Mouse (Mus musculus): Measurements from ENCODE around the gene Gm45713. TPM values are rescaled to one million over a fixed set of nuclear protein-coding genes. Genes with fewer than 3 reads are reported as not detected.

Gm45713 gene
- total RNA-seq (2014; rRNA removed) (not detected in 2 replicates), polyA plus RNA-seq (2015; fragmentation: Nextera tagmentation; extraction: Ambion mirVana) (0.36 TPM in 1 of 2 replicates, not detected in the other)

GRCm38 (mm10) chr7:45135993-45136567, at the start of gene Gm45713, which contains the start of gene Flt3l:
TSS of gene Gm45713 (minus strand) at chr7:45136231.
TSS of gene Flt3l (minus strand) at chr7:45136432.
- H3K9ac ChIP-seq, result peak within 1 kb of the TSS; percentile 43
- WGBS, result 1% methylated on average over 28 of the region's 29 CpGs
- peak within 1 kb of the TSS; percentile 54 for H3K4me2 ChIP-seq (ENCODE audit: low read depth)
- no peaks in the 10 kb centered on the region for H3K36me3 ChIP-seq (ENCODE audit: insufficient read depth)
- no peaks in the 10 kb centered on the region for H3K4me1 ChIP-seq (ENCODE audit: insufficient read depth)
- ATAC-seq (peak; percentile 90), DNase-seq (peak; percentile 87)
- peak; percentile 90 for TF ChIP-seq CTCF (IDR thresholded peaks at IDR 0.05; ENCODE audit: low read depth)
- H3K27ac ChIP-seq (ENCODE audit: low read depth, low read length), result no peak within 1 kb of the TSS
- H3K9me3 ChIP-seq (ENCODE audit: low read length), result no peaks in the 10 kb centered on the region
- H3K27me3 ChIP-seq (ENCODE audit: insufficient read depth, low read length), result 0 out of 2 replicates have a peak, but pooled peaks cover 3% of the 10 kb centered on the region
- peak within 1 kb of the TSS; percentile 31 for H3K4me3 ChIP-seq (ENCODE audit: low read depth, low read length)

GRCm38 (mm10) chr7:45183672-45184071, 47.6 kb upstream of the Gm45713 start:
- Histone ChIP-seq H3K27ac (ENCODE audit: low read depth, low read length) (no peak overlapping the region), H3K4me1 (ENCODE audit: insufficient read depth) (no peaks in the 10 kb centered on the region), H3K9ac (no peak overlapping the region), H3K36me3 (ENCODE audit: insufficient read depth) (no peaks in the 10 kb centered on the region), H3K9me3 (ENCODE audit: low read length) (no peaks in the 10 kb centered on the region), H3K27me3 (ENCODE audit: insufficient read depth, low read length) (peaks cover 61% of the 10 kb centered on the region), H3K4me3 (ENCODE audit: low read depth, low read length) (no peak overlapping the region), H3K4me2 (ENCODE audit: low read depth) (no peak overlapping the region)
- WGBS, result 74% methylated on average over 7 of the region's 7 CpGs
- ATAC-seq (no peak), DNase-seq (no peak)
- TF ChIP-seq CTCF (IDR thresholded peaks at IDR 0.05; ENCODE audit: low read depth), result no peak

GRCm38 (mm10) chr7:45182606-45183005, 46.6 kb upstream of the Gm45713 start:
- peak; percentile 6; the same call in 1 of the 2 replicates for ATAC-seq

GRCm38 (mm10) chr7:45182199-45182601, 46.2 kb upstream of the Gm45713 start:
- peak; percentile 98 for ATAC-seq
- peak overlapping the region; percentile 37 for H3K4me3 ChIP-seq (ENCODE audit: low read depth, low read length)
- DNase-seq, result peak; percentile 87
- under 1% methylated on average over 34 of the region's 34 CpGs for WGBS
- H3K9me3 ChIP-seq (ENCODE audit: low read length), result no peaks in the 10 kb centered on the region
- peak overlapping the region; percentile 57 for H3K4me2 ChIP-seq (ENCODE audit: low read depth)
- TF ChIP-seq CTCF (IDR thresholded peaks at IDR 0.05; ENCODE audit: low read depth), result no peak
- H3K4me1 ChIP-seq (ENCODE audit: insufficient read depth), result no peaks in the 10 kb centered on the region
- H3K36me3 ChIP-seq (ENCODE audit: insufficient read depth), result no peaks in the 10 kb centered on the region
- H3K27me3 ChIP-seq (ENCODE audit: insufficient read depth, low read length), result peaks cover 76% of the 10 kb centered on the region
- no peak overlapping the region for H3K9ac ChIP-seq
- H3K27ac ChIP-seq (ENCODE audit: low read depth, low read length), result no peak overlapping the region

More at GRCm38 (mm10) chr7:45182606-45183005, 46.6 kb upstream of the Gm45713 start:
- Histone ChIP-seq H3K27me3 (ENCODE audit: insufficient read depth, low read length) (peaks cover 72% of the 10 kb centered on the region), H3K36me3 (ENCODE audit: insufficient read depth) (no peaks in the 10 kb centered on the region), H3K4me1 (ENCODE audit: insufficient read depth) (no peaks in the 10 kb centered on the region), H3K4me3 (ENCODE audit: low read depth, low read length) (peak overlapping the region; percentile 37), H3K9me3 (ENCODE audit: low read length) (no peaks in the 10 kb centered on the region), H3K27ac (ENCODE audit: low read depth, low read length) (no peak overlapping the region), H3K4me2 (ENCODE audit: low read depth) (peak overlapping the region; percentile 57), H3K9ac (no peak overlapping the region)
- WGBS, result 19% methylated on average over 11 of the region's 11 CpGs
- DNase-seq, result no peak
- no peak for TF ChIP-seq CTCF (IDR thresholded peaks at IDR 0.05; ENCODE audit: low read depth)

- no peak for ATAC-seq
Measured at GRCm38 (mm10) chr7:45181540-45181939, 45.5 kb upstream of the Gm45713 start.

GRCm38 (mm10) chr7:45180896-45181477, 45.0 kb upstream of the Gm45713 start, which contains the start of gene Pth2:
TSS of gene Pth2 (plus strand) at chr7:45180995.
- Histone ChIP-seq H3K4me1 (ENCODE audit: insufficient read depth) (no peaks in the 10 kb centered on the region; the same call in 1 of the 2 replicates), H3K27me3 (ENCODE audit: insufficient read depth, low read length) (peaks cover 84% of the 10 kb centered on the region), H3K27ac (ENCODE audit: low read depth, low read length) (no peak within 1 kb of the TSS), H3K4me2 (ENCODE audit: low read depth) (peak within 1 kb of the TSS; percentile 57), H3K36me3 (ENCODE audit: insufficient read depth) (no peaks in the 10 kb centered on the region), H3K9me3 (ENCODE audit: low read length) (no peaks in the 10 kb centered on the region), H3K4me3 (ENCODE audit: low read depth, low read length) (peak within 1 kb of the TSS; percentile 37), H3K9ac (no peak within 1 kb of the TSS)
- 8% methylated on average over 20 of the region's 20 CpGs for WGBS
- ATAC-seq, result no peak
- DNase-seq, result no peak
- no peak for TF ChIP-seq CTCF (IDR thresholded peaks at IDR 0.05; ENCODE audit: low read depth)

More at GRCm38 (mm10) chr7:45181540-45181939, 45.5 kb upstream of the Gm45713 start:
- peak; percentile 32; the same call in 1 of the 2 replicates for TF ChIP-seq CTCF (IDR thresholded peaks at IDR 0.05; ENCODE audit: low read depth)
- no peak for DNase-seq
- Histone ChIP-seq H3K9me3 (ENCODE audit: low read length) (no peaks in the 10 kb centered on the region), H3K9ac (no peak overlapping the region), H3K4me1 (ENCODE audit: insufficient read depth) (no peaks in the 10 kb centered on the region), H3K36me3 (ENCODE audit: insufficient read depth) (no peaks in the 10 kb centered on the region), H3K4me2 (ENCODE audit: low read depth) (peak overlapping the region; percentile 57), H3K27ac (ENCODE audit: low read depth, low read length) (no peak overlapping the region), H3K27me3 (ENCODE audit: insufficient read depth, low read length) (peaks cover 81% of the 10 kb centered on the region), H3K4me3 (ENCODE audit: low read depth, low read length) (peak overlapping the region; percentile 37)
- 3% methylated on average over 34 of the region's 35 CpGs for WGBS

- WGBS, result 23% methylated on average over 7 of the region's 7 CpGs
- Histone ChIP-seq H3K4me2 (ENCODE audit: low read depth) (no peak within 1 kb of the TSS), H3K9me3 (ENCODE audit: low read length) (no peaks in the 10 kb centered on the region), H3K27me3 (ENCODE audit: insufficient read depth, low read length) (peaks cover 92% of the 10 kb centered on the region), H3K27ac (ENCODE audit: low read depth, low read length) (no peak within 1 kb of the TSS), H3K9ac (no peak within 1 kb of the TSS), H3K4me1 (ENCODE audit: insufficient read depth) (no peaks in the 10 kb centered on the region; the same call in 1 of the 2 replicates), H3K4me3 (ENCODE audit: low read depth, low read length) (no peak within 1 kb of the TSS), H3K36me3 (ENCODE audit: insufficient read depth) (no peaks in the 10 kb centered on the region)
- ATAC-seq (no peak), DNase-seq (no peak)
- no peak for TF ChIP-seq CTCF (IDR thresholded peaks at IDR 0.05; ENCODE audit: low read depth)
Measured at GRCm38 (mm10) chr7:45179469-45179868, 43.4 kb upstream of the Gm45713 start, which contains the start of gene Gfy. TSS of gene Gfy (minus strand) at chr7:45179569.
